Mouse (Mus musculus) erythroblast, embryonic 14.5 days (primary cell): ENCODE data around the gene Cyth3.

Source experiments
- GATA1 ChIP-seq: IDR thresholded peaks from 2 replicates; pipeline ENCODE4 v1.6.1; 2012; ENCODE audit warnings: low read length, inconsistent platforms, mixed read lengths
- TAL1 ChIP-seq: IDR thresholded peaks from 3 replicates; pipeline ENCODE4 v1.6.1; 2012; ENCODE audit warnings: low read length, inconsistent platforms, mixed read lengths

DNA sequence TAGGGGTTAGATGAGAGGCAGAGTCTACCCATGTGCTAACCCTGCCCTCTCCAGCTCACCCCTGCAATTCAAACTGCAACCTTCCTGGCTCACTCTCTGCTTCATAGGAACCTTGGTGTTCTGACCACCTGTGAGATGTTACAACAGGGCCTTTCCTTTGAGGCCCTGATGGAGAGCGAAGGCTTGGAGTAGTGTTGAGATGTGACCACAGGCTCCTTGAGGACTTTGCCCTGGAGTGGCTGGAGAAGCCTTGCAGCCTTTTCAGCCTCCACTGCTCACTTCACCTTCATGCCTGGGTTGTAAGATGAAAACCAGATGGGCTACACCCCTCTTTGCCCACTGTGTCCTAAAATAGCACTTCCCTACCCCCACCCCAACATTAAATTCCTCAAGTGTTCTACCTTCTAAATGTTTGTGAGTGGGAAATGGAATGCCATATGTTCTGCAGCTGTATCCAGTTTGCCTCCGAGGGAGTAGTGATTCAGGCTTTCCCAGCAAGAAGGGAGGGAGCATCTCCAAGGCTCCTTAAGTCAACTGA lies 34.5 kb downstream of the Cyth3 start:
- TF ChIP-seq GATA1 (no peak), TAL1 (no peak)
